Mouse (Mus musculus) CH12.LX (cell line): ENCODE measurements at regions not wholly inside any gene's neighbourhood (a gene's known extent, or its start where the extent isn't known, plus 50 kb on each side); places are given as distances from the start of the nearest gene placed in this dataset.

Experiments used
- DNase-seq: peaks from one replicate; pipeline ENCODE4 v3.0.0-alpha.2; 2013; ENCODE audit errors: extremely low read depth
- H3K27ac ChIP-seq: 2 replicates; pipeline ENCODE4 v1.5.1; 2012; ENCODE audit warnings: low read depth, mild to moderate bottlenecking, control low read depth, moderate library complexity; ENCODE audit not compliant: insufficient read depth
- H3K27me3 ChIP-seq: replicated peaks from 2 replicates; pipeline ENCODE3; 2012; ENCODE audit warnings: inconsistent platforms
- H3K36me3 ChIP-seq, 2 experiments: replicated peaks in 1 of 2; 2 replicates each; pipeline versions ENCODE3 to v1.6.1; 2012; ENCODE audit warnings: inconsistent platforms in 1 of 2, low read length in 1 of 2, mild to moderate bottlenecking in 1 of 2, mixed read lengths in 1 of 2, moderate library complexity in 1 of 2; ENCODE audit not compliant: control insufficient read depth in 1 of 2, insufficient read depth in 1 of 2
- H3K4me1 ChIP-seq, 2 experiments: 2 replicates each; pipeline ENCODE4 v1.6.1; 2012; ENCODE audit warnings: inconsistent platforms in 1 of 2, moderate library complexity in 1 of 2; ENCODE audit not compliant: insufficient read depth in 2 of 2, control insufficient read depth in 1 of 2
- H3K4me2 ChIP-seq: 2 replicates; pipeline ENCODE4 v1.6.1; 2012; ENCODE audit warnings: low read depth, mild to moderate bottlenecking, control low read depth; ENCODE audit not compliant: poor library complexity, insufficient read depth, severe bottlenecking
- H3K4me3 ChIP-seq, 3 experiments: fragments of 150-350 bp in 1 of 3; sonication (generic) in 1 of 3; replicated peaks in 1 of 3; 2 replicates each; pipeline versions ENCODE3 to v1.5.1; 2011 to 2012; ENCODE audit warnings: low read depth in 2 of 3, low read length in 2 of 3, mild to moderate bottlenecking in 2 of 3, moderate library complexity in 2 of 3, control low read depth in 1 of 3, improper control_type of control experiment in 1 of 3, inconsistent platforms in 1 of 3, mixed read lengths in 1 of 3; ENCODE audit not compliant: poor library complexity in 1 of 3
- H3K79me2 ChIP-seq: replicated peaks from 2 replicates; pipeline ENCODE4 v1.6.1; 2012; ENCODE audit warnings: mild to moderate bottlenecking, moderate library complexity; ENCODE audit not compliant: control insufficient read depth, poor library complexity, insufficient read depth, severe bottlenecking; ENCODE audit errors: extremely low read depth
- H3K9ac ChIP-seq: 2 replicates; pipeline ENCODE4 v1.6.1; 2012; ENCODE audit warnings: low read depth, mild to moderate bottlenecking, control low read depth, moderate library complexity; ENCODE audit not compliant: insufficient read depth
- H3K9me3 ChIP-seq: replicated peaks from 2 replicates; pipeline ENCODE3; 2012; ENCODE audit warnings: low read length, inconsistent platforms, mixed read lengths
- BHLHE40 ChIP-seq: IDR thresholded peaks from 2 replicates; pipeline ENCODE4 v1.6.1; 2011; ENCODE audit warnings: mild to moderate bottlenecking, low read depth, low read length, improper control_type of control experiment
- CHD1 ChIP-seq: IDR thresholded peaks from 2 replicates; pipeline ENCODE4 v1.6.1; 2012; ENCODE audit warnings: low read depth, low read length, improper control_type of control experiment, inconsistent platforms
- CTCF ChIP-seq, 2 experiments: IDR thresholded peaks in 1 of 2; conservative IDR thresholded peaks in 1 of 2; 2 replicates each; pipeline ENCODE4 v1.5.1; 2011 to 2012; ENCODE audit warnings: low read depth in 2 of 2, low read length in 2 of 2, improper control_type of control experiment in 1 of 2, inconsistent platforms in 1 of 2, mild to moderate bottlenecking in 1 of 2, moderate library complexity in 1 of 2
- E2F4 ChIP-seq: IDR thresholded peaks from 2 replicates; pipeline ENCODE4 v1.6.1; 2011; ENCODE audit warnings: low read depth, low read length, improper control_type of control experiment; ENCODE audit not compliant: insufficient replicate concordance
- ELF1 ChIP-seq: IDR thresholded peaks from 2 replicates; pipeline ENCODE4 v1.6.1; 2014; ENCODE audit warnings: low read depth, mild to moderate bottlenecking, inconsistent platforms, low read length, improper control_type of control experiment
- EP300 ChIP-seq: IDR thresholded peaks from 2 replicates; pipeline ENCODE4 v1.6.1; 2011; ENCODE audit warnings: low read length, improper control_type of control experiment
- ETS1 ChIP-seq: conservative IDR thresholded peaks from 2 replicates; pipeline ENCODE4 v1.6.1; 2012; ENCODE audit warnings: low read depth, mild to moderate bottlenecking, inconsistent platforms, low read length, improper control_type of control experiment, moderate library complexity
- HCFC1 ChIP-seq: IDR thresholded peaks from 2 replicates; pipeline ENCODE4 v1.6.1; 2012; ENCODE audit warnings: low read depth, mild to moderate bottlenecking, inconsistent platforms, low read length, improper control_type of control experiment
- IRF4 ChIP-seq: IDR thresholded peaks from 2 replicates; pipeline ENCODE4 v1.6.1; 2014; ENCODE audit warnings: low read depth, mild to moderate bottlenecking, inconsistent platforms, low read length, improper control_type of control experiment
- JUN ChIP-seq: IDR thresholded peaks from 2 replicates; pipeline ENCODE4 v1.6.1; 2011; ENCODE audit warnings: low read depth, mild to moderate bottlenecking, low read length, improper control_type of control experiment, moderate library complexity; ENCODE audit not compliant: insufficient read depth
- MAFK ChIP-seq: IDR thresholded peaks from 2 replicates; pipeline ENCODE4 v1.6.1; 2011; ENCODE audit warnings: low read length, improper control_type of control experiment; ENCODE audit not compliant: insufficient replicate concordance
- MEF2A ChIP-seq: IDR thresholded peaks from 2 replicates; pipeline ENCODE4 v1.6.1; 2014; ENCODE audit warnings: low read depth, mild to moderate bottlenecking, inconsistent platforms, low read length, improper control_type of control experiment, borderline replicate concordance
- MYC ChIP-seq: IDR thresholded peaks from 2 replicates; pipeline ENCODE4 v1.6.1; 2011; ENCODE audit warnings: low read depth, mild to moderate bottlenecking, improper control_type of control experiment, low read length
- NRF1 ChIP-seq: IDR thresholded peaks from 2 replicates; pipeline ENCODE4 v1.6.1; 2014; ENCODE audit warnings: low read depth, mild to moderate bottlenecking, inconsistent platforms, low read length, improper control_type of control experiment, moderate library complexity
- PAX5 ChIP-seq: IDR thresholded peaks from 2 replicates; pipeline ENCODE4 v1.6.1; 2012; ENCODE audit warnings: low read length, inconsistent platforms, mixed read lengths
- POLR2A ChIP-seq: IDR thresholded peaks from 2 replicates; pipeline ENCODE4 v1.6.1; 2011; ENCODE audit warnings: low read depth, mild to moderate bottlenecking, improper control_type of control experiment, low read length
- POLR2AphosphoS2 ChIP-seq: IDR thresholded peaks from 2 replicates; pipeline ENCODE4 v1.6.1; 2011; ENCODE audit warnings: low read depth, low read length, improper control_type of control experiment
- RCOR1 ChIP-seq: conservative IDR thresholded peaks from 2 replicates; pipeline ENCODE4 v1.6.1; 2012; ENCODE audit warnings: low read depth, mild to moderate bottlenecking, inconsistent platforms, low read length, improper control_type of control experiment
- SIN3A ChIP-seq: IDR thresholded peaks from 2 replicates; pipeline ENCODE4 v1.6.1; 2012; ENCODE audit warnings: low read length, improper control_type of control experiment, inconsistent platforms
- SMC3 ChIP-seq: IDR thresholded peaks from 2 replicates; pipeline ENCODE4 v1.6.1; 2011; ENCODE audit warnings: low read depth, low read length, improper control_type of control experiment
- TCF12 ChIP-seq: IDR thresholded peaks from 2 replicates; pipeline ENCODE4 v1.6.1; 2014; ENCODE audit warnings: low read depth, mild to moderate bottlenecking, inconsistent platforms, low read length, improper control_type of control experiment
- UBTF ChIP-seq: IDR thresholded peaks from 2 replicates; pipeline ENCODE4 v1.6.1; 2012; ENCODE audit warnings: low read depth, mild to moderate bottlenecking, inconsistent platforms, low read length, improper control_type of control experiment, moderate library complexity
- USF1 ChIP-seq: IDR thresholded peaks from 2 replicates; pipeline ENCODE4 v1.6.1; 2014; ENCODE audit warnings: low read depth, mild to moderate bottlenecking, inconsistent platforms, low read length, improper control_type of control experiment
- USF2 ChIP-seq: conservative IDR thresholded peaks from 2 replicates; pipeline ENCODE4 v1.6.1; 2011; ENCODE audit warnings: low read depth, low read length, improper control_type of control experiment
- ZC3H11A ChIP-seq: IDR thresholded peaks from 2 replicates; pipeline ENCODE4 v1.6.1; 2012; ENCODE audit warnings: low read depth, mild to moderate bottlenecking, inconsistent platforms, low read length, improper control_type of control experiment
- ZKSCAN1 ChIP-seq: IDR thresholded peaks from 2 replicates; pipeline ENCODE4 v1.6.1; 2012; ENCODE audit warnings: low read depth, inconsistent platforms, low read length, improper control_type of control experiment, borderline replicate concordance
- ZMIZ1 ChIP-seq: IDR thresholded peaks from 2 replicates; pipeline ENCODE4 v1.6.1; 2012; ENCODE audit warnings: low read depth, mild to moderate bottlenecking, inconsistent platforms, low read length, improper control_type of control experiment
- dilution Hi-C: fragments of 300-500 bp; cut with MboI; formaldehyde crosslinking; loops from 2 replicates; pipeline ENCODE4 v1.14.3; 2020; ENCODE audit warnings: low sequenced_read_pairs; ENCODE audit not compliant: extremely low pct_unique_long_range_greater_than_20kb, extremely low pct_ligation_motif_present
- in situ Hi-C: fragments of 300-500 bp; cut with MboI; formaldehyde crosslinking; loops from 3 replicates; pipeline ENCODE4 v1.14.3; 2019; ENCODE audit warnings: low sequenced_read_pairs, low pct_ligation_motif_present, low pct_unique_long_range_greater_than_20kb, mixed read lengths

- TF ChIP-seq CTCF (conservative IDR thresholded peaks at IDR 0.05 in 1 of 2, IDR thresholded peaks at IDR 0.05 in 1 of 2; ENCODE audit: low read depth in 2 of 2, low read length in 2 of 2) (no peak), PAX5 (no peak), EP300 (peak; percentile 53), HCFC1 (no peak), IRF4 (peak; percentile 57), ETS1 (0 out of 2 replicates have a peak, but pooled peaks have one; percentile 7), NRF1 (no peak), ZC3H11A (no peak), USF1 (no peak), POLR2AphosphoS2 (no peak), UBTF (no peak), USF2 (no peak), JUN (no peak), RCOR1 (no peak), MEF2A (no peak), MYC (no peak), ZKSCAN1 (no peak), MAFK (no peak), SMC3 (no peak), ELF1 (peak; percentile 53), POLR2A (no peak), ZMIZ1 (no peak), TCF12 (no peak; the same call in 1 of the 2 replicates), BHLHE40 (peak; percentile 47; the same call in 1 of the 2 replicates), E2F4 (no peak), SIN3A (no peak), CHD1 (no peak)
- TF ChIP-seq, all 38 proteins: peak for 5
- H3K27ac ChIP-seq, result no peak overlapping the region
- in situ Hi-C loops (loop anchor here (25.0 kb wide), 1 partner anchor 1318 kb away; no protein-coding TSS in a partner anchor), dilution Hi-C loops (no loop called here)
- peaks cover 2% of the 10 kb centered on the region for H3K27me3 ChIP-seq
- no peaks in the 10 kb centered on the region for H3K9me3 ChIP-seq
- DNase-seq, result peak; percentile 84
- H3K4me1 ChIP-seq, result peaks cover 11 to 22% of the 10 kb centered on the region in 2 experiments; a peak in 3 of 4 replicates
- no peaks in the 10 kb centered on the region for H3K79me2 ChIP-seq
- no peaks in the 10 kb centered on the region for H3K36me3 ChIP-seq
- no peak overlapping the region for H3K4me3 ChIP-seq
- H3K4me2 ChIP-seq, result peak overlapping the region; percentile 58; the same call in 1 of the 2 replicates
- H3K9ac ChIP-seq, result no peak overlapping the region
Measured at GRCm38 (mm10) chr2:174880659-174881058, 120.2 kb downstream of the Edn3 start.
